Mouse (Mus musculus): Measurements from ENCODE around the gene Cfap157. TPM values are rescaled to one million over a fixed set of nuclear protein-coding genes. Genes with fewer than 3 reads are reported as not detected.
A peak's percentile ranks its signal among the peaks of the same experiment; 100 is the strongest.

Cfap157 gene
- polyA plus RNA-seq, 2 experiments, result not detected

- Histone ChIP-seq H3K4me3 (ENCODE audit: insufficient read depth in 1 of 2, low read depth in 2 of 2, low read length in 2 of 2) (no peak overlapping the region), H3K9me3 (ENCODE audit: control insufficient read depth, low read length) (no peaks in the 10 kb centered on the region), H3K27ac (no peak overlapping the region), H3K27me3 (ENCODE audit: control insufficient read depth, insufficient read depth, low read length) (peaks cover 2% of the 10 kb centered on the region; the same call in 1 of the 2 replicates), H3K36me3 (replicated peaks; ENCODE audit: control insufficient read depth, insufficient read depth, low read depth) (no peaks in the 10 kb centered on the region), H3K4me2 (ENCODE audit: low read depth) (no peak overlapping the region), H3K9ac (replicated peaks) (no peak overlapping the region), H3K4me1 (replicated peaks; ENCODE audit: control insufficient read depth in 2 of 2, insufficient read depth in 2 of 2, low read length in 1 of 2) (peaks cover 0 to 2% of the 10 kb centered on the region in 2 experiments; a peak in 2 of 4 replicates)
- TF ChIP-seq CTCF (IDR thresholded peaks at IDR 0.05; ENCODE audit: low read depth) (no peak), EP300 (IDR thresholded peaks at IDR 0.05; ENCODE audit: low read depth) (no peak)
- WGBS (ENCODE audit: insufficient replicate concordance), result 33% methylated on average over 3 of the region's 3 CpGs
- DNase-seq (ENCODE audit: low read depth in 3 of 3, low spot score in 3 of 3) (no peak), ATAC-seq (ENCODE audit: insufficient read depth) (no peak)
Measured at GRCm38 (mm10) chr2:32736306-32736829, 47.9 kb downstream of the Cfap157 start.

- Histone ChIP-seq H3K36me3 (replicated peaks; ENCODE audit: control insufficient read depth, insufficient read depth, low read depth) (no peaks in the 10 kb centered on the region), H3K9me3 (ENCODE audit: control insufficient read depth, low read length) (no peaks in the 10 kb centered on the region), H3K4me2 (ENCODE audit: low read depth) (no peak overlapping the region), H3K27me3 (ENCODE audit: control insufficient read depth, insufficient read depth, low read length) (no peaks in the 10 kb centered on the region), H3K9ac (replicated peaks) (no peak overlapping the region), H3K4me3 (ENCODE audit: insufficient read depth in 1 of 2, low read depth in 2 of 2, low read length in 2 of 2) (no peak overlapping the region), H3K27ac (no peak overlapping the region), H3K4me1 (replicated peaks; ENCODE audit: control insufficient read depth in 2 of 2, insufficient read depth in 2 of 2, low read length in 1 of 2) (peaks cover 0 to 4% of the 10 kb centered on the region in 2 experiments; a peak in 2 of 4 replicates)
- TF ChIP-seq CTCF (IDR thresholded peaks at IDR 0.05; ENCODE audit: low read depth) (no peak), EP300 (IDR thresholded peaks at IDR 0.05; ENCODE audit: low read depth) (no peak)
- WGBS (ENCODE audit: insufficient replicate concordance), result 33% methylated on average over 4 of the region's 4 CpGs
- ATAC-seq (ENCODE audit: insufficient read depth) (peak; percentile 18; the same call in 1 of the 2 replicates), DNase-seq (ENCODE audit: low read depth in 3 of 3, low spot score in 3 of 3) (no peak)
Measured at GRCm38 (mm10) chr2:32734933-32735332, 49.3 kb downstream of the Cfap157 start.

GRCm38 (mm10) chr2:32734480-32734879, 49.7 kb downstream of the Cfap157 start:
- Histone ChIP-seq H3K4me1 (replicated peaks; ENCODE audit: control insufficient read depth in 2 of 2, insufficient read depth in 2 of 2, low read length in 1 of 2) (peaks cover 0 to 4% of the 10 kb centered on the region in 2 experiments; a peak in 2 of 4 replicates), H3K9ac (replicated peaks) (no peak overlapping the region), H3K4me3 (ENCODE audit: insufficient read depth in 1 of 2, low read depth in 2 of 2, low read length in 2 of 2) (no peak overlapping the region), H3K27me3 (ENCODE audit: control insufficient read depth, insufficient read depth, low read length) (no peaks in the 10 kb centered on the region), H3K9me3 (ENCODE audit: control insufficient read depth, low read length) (no peaks in the 10 kb centered on the region), H3K4me2 (ENCODE audit: low read depth) (no peak overlapping the region), H3K36me3 (replicated peaks; ENCODE audit: control insufficient read depth, insufficient read depth, low read depth) (no peaks in the 10 kb centered on the region), H3K27ac (no peak overlapping the region)
- 37% methylated on average over 4 of the region's 4 CpGs for WGBS (ENCODE audit: insufficient replicate concordance)
- DNase-seq (ENCODE audit: low read depth in 3 of 3, low spot score in 3 of 3) (no peak), ATAC-seq (ENCODE audit: insufficient read depth) (peak; percentile 23; the same call in 1 of the 2 replicates)
- no peak for TF ChIP-seq CTCF (IDR thresholded peaks at IDR 0.05; ENCODE audit: low read depth)
- no peak for TF ChIP-seq EP300 (IDR thresholded peaks at IDR 0.05; ENCODE audit: low read depth)

- H3K9me3 ChIP-seq (ENCODE audit: control insufficient read depth, low read length), result no peaks in the 10 kb centered on the region
- no peaks in the 10 kb centered on the region for H3K36me3 ChIP-seq (replicated peaks; ENCODE audit: control insufficient read depth, insufficient read depth, low read depth)
- no peak overlapping the region for H3K4me2 ChIP-seq (ENCODE audit: low read depth)
- no peaks in the 10 kb centered on the region for H3K27me3 ChIP-seq (ENCODE audit: control insufficient read depth, insufficient read depth, low read length)
- no peak for ATAC-seq (ENCODE audit: insufficient read depth)
- H3K4me1 ChIP-seq (replicated peaks; ENCODE audit: control insufficient read depth in 2 of 2, insufficient read depth in 2 of 2, low read length in 1 of 2), result peaks cover 0 to 4% of the 10 kb centered on the region in 2 experiments; a peak in 2 of 4 replicates
- no peak for TF ChIP-seq CTCF (IDR thresholded peaks at IDR 0.05; ENCODE audit: low read depth)
- no peak for TF ChIP-seq EP300 (IDR thresholded peaks at IDR 0.05; ENCODE audit: low read depth)
- 55% methylated on average over 6 of the region's 6 CpGs for WGBS (ENCODE audit: insufficient replicate concordance)
- no peak overlapping the region for H3K27ac ChIP-seq
- DNase-seq (ENCODE audit: low read depth in 3 of 3, low spot score in 3 of 3), result no peak
- H3K4me3 ChIP-seq (ENCODE audit: insufficient read depth in 1 of 2, low read depth in 2 of 2, low read length in 2 of 2), result no peak overlapping the region
- H3K9ac ChIP-seq (replicated peaks), result no peak overlapping the region
Measured at GRCm38 (mm10) chr2:32732695-32733094, 51.5 kb downstream of the Cfap157 start.

GRCm38 (mm10) chr2:32731911-32732310, 52.3 kb downstream of the Cfap157 start:
- Histone ChIP-seq H3K9me3 (ENCODE audit: control insufficient read depth, low read length) (no peaks in the 10 kb centered on the region), H3K27ac (no peak overlapping the region), H3K4me3 (ENCODE audit: insufficient read depth in 1 of 2, low read depth in 2 of 2, low read length in 2 of 2) (no peak overlapping the region), H3K9ac (replicated peaks) (no peak overlapping the region), H3K4me1 (replicated peaks; ENCODE audit: control insufficient read depth in 2 of 2, insufficient read depth in 2 of 2, low read length in 1 of 2) (peaks cover 0 to 5% of the 10 kb centered on the region in 2 experiments; a peak in 2 of 4 replicates), H3K27me3 (ENCODE audit: control insufficient read depth, insufficient read depth, low read length) (no peaks in the 10 kb centered on the region), H3K36me3 (replicated peaks; ENCODE audit: control insufficient read depth, insufficient read depth, low read depth) (no peaks in the 10 kb centered on the region), H3K4me2 (ENCODE audit: low read depth) (no peak overlapping the region)
- ATAC-seq (ENCODE audit: insufficient read depth), result no peak
- WGBS (ENCODE audit: insufficient replicate concordance), result 71% methylated on average over 4 of the region's 4 CpGs
- no peak for DNase-seq (ENCODE audit: low read depth in 3 of 3, low spot score in 3 of 3)
- no peak for TF ChIP-seq CTCF (IDR thresholded peaks at IDR 0.05; ENCODE audit: low read depth)
- TF ChIP-seq EP300 (IDR thresholded peaks at IDR 0.05; ENCODE audit: low read depth), result no peak
